Mouse (Mus musculus) liver, embryonic 11.5 days (tissue): ENCODE data around the gene Mypop. TPM values are rescaled to one million over a fixed set of nuclear protein-coding genes. Genes with fewer than 3 reads are reported as not detected.

Source experiments
- ATAC-seq: fragments of 200-750 bp; cut with Nextera tagmentation; replicated peaks from 2 replicates; pipeline ENCODE4 v1.8.0; 2017; ENCODE audit warnings: moderate number of reproducible peaks, mild to moderate bottlenecking, moderate TSS enrichment, moderate library complexity; ENCODE audit not compliant: low FRiP score
- DNase-seq: peaks from one replicate; pipeline ENCODE4 v3.0.0-alpha.2; 2017; ENCODE audit warnings: low spot score
- H3K27ac ChIP-seq: fragments of 300-500 bp; sonication (generic); 2 replicates; pipeline ENCODE4 v1.5.1; 2014; ENCODE audit warnings: mild to moderate bottlenecking, low read depth, low read length, control low read depth
- H3K27me3 ChIP-seq: fragments of 300-500 bp; sonication (generic); replicated peaks from 2 replicates; pipeline ENCODE4 v1.6.1; 2014; ENCODE audit warnings: low read length, mixed read lengths; ENCODE audit not compliant: control insufficient read depth, insufficient read depth
- H3K36me3 ChIP-seq: fragments of 300-500 bp; sonication (generic); 2 replicates; pipeline ENCODE4 v1.6.1; 2014; ENCODE audit warnings: mild to moderate bottlenecking, low read length, moderate library complexity, mixed read lengths; ENCODE audit not compliant: control insufficient read depth, insufficient read depth
- H3K4me1 ChIP-seq: fragments of 300-500 bp; sonication (generic); replicated peaks from 2 replicates; pipeline ENCODE4 v1.6.1; 2014; ENCODE audit warnings: low read length, mixed read lengths; ENCODE audit not compliant: control insufficient read depth, insufficient read depth
- H3K4me2 ChIP-seq: fragments of 300-500 bp; sonication (generic); 2 replicates; pipeline ENCODE4 v1.6.1; 2014; ENCODE audit warnings: mild to moderate bottlenecking, control low read depth, moderate library complexity
- H3K4me3 ChIP-seq: fragments of 300-500 bp; sonication (generic); 2 replicates; pipeline ENCODE4 v1.5.1; 2014; ENCODE audit warnings: low read depth, low read length, control low read depth
- H3K9ac ChIP-seq: fragments of 300-500 bp; sonication (generic); 2 replicates; pipeline ENCODE4 v1.6.1; 2014; ENCODE audit warnings: low read depth, low read length, control low read depth
- H3K9me3 ChIP-seq: fragments of 300-500 bp; sonication (generic); 2 replicates; pipeline ENCODE4 v1.6.1; 2016; ENCODE audit warnings: low read length, inconsistent platforms, mixed read lengths; ENCODE audit not compliant: control insufficient read depth
- WGBS: fragments of 180-500 bp; shearing (Covaris S2); extraction: QIAGEN DNeasy Blood & Tissue Kit; methylation state at CpG from one replicate; pipeline ENCODE4 v1.1.7; 2014; 5-methylcytosine and 5-hydroxymethylcytosine counted together
- polyA plus RNA-seq: library from polyadenylated mRNA; unstranded; fragments of >200 nt; fragmentation: Nextera tagmentation; extraction: Ambion mirVana; gene quantifications from 2 replicates; pipeline ENCODE4 v1.2.1, GENCODE M21; 2014

Mypop gene
- polyA plus RNA-seq, 1 experiment from 2014 or later: 1.5 TPM

DNA sequence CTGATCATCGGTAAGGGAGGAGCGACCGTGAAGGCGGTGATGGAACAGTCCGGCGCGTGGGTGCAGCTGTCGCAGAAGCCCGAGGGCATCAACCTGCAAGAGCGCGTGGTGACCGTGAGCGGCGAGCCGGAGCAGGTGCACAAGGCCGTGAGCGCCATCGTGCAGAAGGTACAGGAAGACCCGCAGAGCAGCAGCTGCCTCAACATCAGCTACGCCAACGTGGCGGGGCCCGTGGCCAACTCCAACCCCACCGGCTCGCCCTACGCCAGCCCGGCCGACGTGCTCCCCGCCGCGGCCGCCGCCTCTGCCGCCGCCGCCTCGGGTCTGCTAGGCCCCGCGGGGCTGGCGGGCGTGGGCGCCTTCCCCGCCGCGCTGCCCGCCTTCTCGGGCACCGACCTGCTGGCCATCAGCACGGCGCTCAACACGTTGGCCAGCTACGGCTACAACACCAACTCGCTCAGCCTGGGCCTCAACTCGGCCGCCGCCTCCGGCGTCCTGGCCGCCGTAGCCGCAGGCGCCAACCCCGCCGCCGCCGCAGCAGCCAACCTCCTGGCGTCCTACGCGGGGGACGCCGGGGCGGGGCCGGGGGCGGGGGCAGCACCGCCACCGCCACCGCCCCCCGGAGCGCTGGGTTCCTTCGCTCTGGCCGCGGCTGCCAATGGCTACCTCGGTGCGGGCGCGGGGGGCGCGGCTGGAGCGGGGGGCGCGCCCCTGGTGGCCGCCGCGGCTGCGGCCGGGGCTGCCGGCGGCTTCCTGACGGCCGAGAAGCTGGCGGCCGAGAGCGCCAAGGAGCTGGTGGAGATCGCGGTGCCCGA, 33.3 kb upstream of the Mypop start:
- peak; percentile 63 for DNase-seq
- no peaks in the 10 kb centered on the region for H3K36me3 ChIP-seq
- H3K27me3 ChIP-seq: peaks cover 67% of the 10 kb centered on the region
- WGBS: 1% methylated on average over 103 of the region's 107 CpGs
- H3K4me1 ChIP-seq: no peaks in the 10 kb centered on the region; the same call in 1 of the 2 replicates
- no peak overlapping the region for H3K27ac ChIP-seq
- H3K4me2 ChIP-seq: peak overlapping the region; percentile 72
- peak overlapping the region; percentile 62 for H3K4me3 ChIP-seq
- H3K9me3 ChIP-seq: no peaks in the 10 kb centered on the region
- peak overlapping the region; percentile 54 for H3K9ac ChIP-seq
- ATAC-seq: peak; percentile 69

- Histone ChIP-seq H3K27me3 (peaks cover 73% of the 10 kb centered on the region), H3K4me3 (peak overlapping the region; percentile 62), H3K4me2 (peak overlapping the region; percentile 72), H3K9ac (peak overlapping the region; percentile 54), H3K27ac (no peak overlapping the region), H3K9me3 (no peaks in the 10 kb centered on the region), H3K36me3 (no peaks in the 10 kb centered on the region), H3K4me1 (no peaks in the 10 kb centered on the region; the same call in 1 of the 2 replicates)
- DNase-seq (no peak), ATAC-seq (peak; percentile 12; the same call in 1 of the 2 replicates)
- WGBS: under 1% methylated on average over 21 of the region's 21 CpGs
Measured at GRCm38 (mm10) chr7:18958384-18958766, 32.7 kb upstream of the Mypop start.

GRCm38 (mm10) chr7:18959446-18959845, 31.6 kb upstream of the Mypop start:
- 38% methylated on average over 8 of the region's 8 CpGs for WGBS
- no peak for DNase-seq
- Histone ChIP-seq H3K27ac (no peak overlapping the region), H3K9ac (no peak overlapping the region), H3K36me3 (no peaks in the 10 kb centered on the region), H3K4me2 (no peak overlapping the region), H3K27me3 (peaks cover 83% of the 10 kb centered on the region), H3K9me3 (no peaks in the 10 kb centered on the region), H3K4me1 (no peaks in the 10 kb centered on the region; the same call in 1 of the 2 replicates), H3K4me3 (no peak overlapping the region)
- no peak; the same call in 1 of the 2 replicates for ATAC-seq

- DNase-seq: no peak
- Histone ChIP-seq H3K4me1 (no peaks in the 10 kb centered on the region; the same call in 1 of the 2 replicates), H3K9me3 (no peaks in the 10 kb centered on the region), H3K27ac (no peak overlapping the region), H3K9ac (no peak overlapping the region), H3K36me3 (no peaks in the 10 kb centered on the region), H3K4me2 (peak overlapping the region; percentile 44), H3K4me3 (peak overlapping the region; percentile 2; the same call in 1 of the 2 replicates), H3K27me3 (peaks cover 88% of the 10 kb centered on the region)
- no peak for ATAC-seq
- WGBS: 2% methylated on average over 17 of the region's 17 CpGs
Measured at GRCm38 (mm10) chr7:18962171-18962792, 28.8 kb upstream of the Mypop start.

DNA sequence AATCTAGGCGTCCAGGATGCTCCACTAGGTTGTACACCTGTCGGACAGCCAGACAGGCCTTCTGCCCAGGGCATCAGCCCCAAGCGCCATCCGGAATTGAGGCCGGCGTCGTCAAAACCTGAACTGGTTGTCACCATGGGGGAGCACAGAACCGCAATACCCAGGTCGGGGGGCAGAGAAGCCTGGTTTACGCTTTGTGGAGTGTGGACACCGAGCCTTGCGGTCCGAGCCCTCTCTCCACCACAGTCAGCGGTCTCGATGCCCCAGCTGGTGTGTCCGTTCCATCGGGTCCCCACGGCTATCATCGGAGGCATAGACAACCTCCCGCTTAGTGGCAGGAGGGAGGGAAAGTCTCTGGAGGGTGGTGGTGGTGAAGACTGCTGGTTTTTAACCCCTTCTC, 28.2 kb upstream of the Mypop start:
- Histone ChIP-seq H3K27ac (no peak overlapping the region), H3K9me3 (no peaks in the 10 kb centered on the region), H3K4me2 (peak overlapping the region; percentile 44), H3K4me3 (peak overlapping the region; percentile 2; the same call in 1 of the 2 replicates), H3K36me3 (no peaks in the 10 kb centered on the region), H3K27me3 (peaks cover 83% of the 10 kb centered on the region), H3K9ac (no peak overlapping the region), H3K4me1 (no peaks in the 10 kb centered on the region; the same call in 1 of the 2 replicates)
- no peak for DNase-seq
- 2% methylated on average over 20 of the region's 20 CpGs for WGBS
- no peak for ATAC-seq

GRCm38 (mm10) chr7:18963294-18963843, 27.7 kb upstream of the Mypop start:
- DNase-seq (no peak), ATAC-seq (no peak)
- Histone ChIP-seq H3K4me3 (no peak overlapping the region), H3K4me2 (no peak overlapping the region), H3K27ac (no peak overlapping the region), H3K9me3 (no peaks in the 10 kb centered on the region), H3K9ac (no peak overlapping the region), H3K36me3 (no peaks in the 10 kb centered on the region), H3K4me1 (no peaks in the 10 kb centered on the region; the same call in 1 of the 2 replicates), H3K27me3 (peaks cover 77% of the 10 kb centered on the region)
- 3% methylated on average over 19 of the region's 19 CpGs for WGBS

DNA sequence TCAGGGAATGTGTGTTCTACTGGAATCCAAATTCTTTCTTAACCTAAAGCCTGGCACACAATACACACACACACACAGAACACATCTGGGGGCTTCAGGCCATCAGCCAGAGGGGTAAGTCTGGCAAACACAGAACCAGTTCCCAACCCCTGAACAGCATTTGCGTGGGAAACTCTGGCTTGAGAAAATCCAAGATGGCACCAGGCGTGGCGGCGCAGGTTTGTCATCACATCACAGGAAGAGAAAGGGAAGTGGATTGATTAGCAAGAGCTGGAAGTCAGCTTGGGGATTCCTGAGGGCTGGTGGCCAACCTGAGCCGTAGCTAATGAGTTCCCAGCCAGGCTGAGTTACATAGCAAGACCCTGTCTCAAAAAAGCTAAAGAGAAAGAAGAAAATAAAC, 25.7 kb upstream of the Mypop start:
- Histone ChIP-seq H3K27ac (no peak overlapping the region), H3K4me1 (no peaks in the 10 kb centered on the region), H3K27me3 (peaks cover 59% of the 10 kb centered on the region), H3K9me3 (no peaks in the 10 kb centered on the region), H3K36me3 (no peaks in the 10 kb centered on the region), H3K4me3 (no peak overlapping the region), H3K4me2 (no peak overlapping the region), H3K9ac (no peak overlapping the region)
- ATAC-seq: no peak
- 71% methylated on average over 5 of the region's 5 CpGs for WGBS
- DNase-seq: no peak

DNA sequence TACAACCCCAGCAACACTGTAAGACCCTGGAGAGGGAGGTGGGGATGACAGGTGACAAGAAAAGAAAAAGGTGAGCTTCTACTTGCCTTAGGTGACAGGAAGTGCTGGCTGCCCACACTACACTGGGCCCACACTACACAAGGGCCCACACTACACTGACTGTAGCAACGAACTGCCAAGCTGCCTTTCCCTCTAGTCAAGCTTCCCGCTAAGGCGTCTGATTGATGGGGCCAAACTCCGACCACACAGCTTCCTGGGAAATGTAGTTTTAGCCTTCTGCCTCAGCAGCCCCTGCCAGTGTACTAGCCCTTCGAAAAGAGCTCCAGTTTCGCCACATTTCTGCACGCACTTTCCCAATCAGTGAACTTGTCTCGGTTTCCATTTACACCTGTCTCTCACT, 23.4 kb upstream of the Mypop start:
- no peak for DNase-seq
- H3K36me3 ChIP-seq: no peaks in the 10 kb centered on the region
- H3K4me3 ChIP-seq: no peak overlapping the region

More for the DNA sequence above, 23.4 kb upstream of the Mypop start:
- no peak overlapping the region for H3K27ac ChIP-seq
- no peak overlapping the region for H3K4me2 ChIP-seq
- H3K4me1 ChIP-seq: no peaks in the 10 kb centered on the region
- peaks cover 36% of the 10 kb centered on the region for H3K27me3 ChIP-seq
- WGBS: 11% methylated on average over 8 of the region's 8 CpGs
- H3K9ac ChIP-seq: no peak overlapping the region
- ATAC-seq: no peak
- no peaks in the 10 kb centered on the region for H3K9me3 ChIP-seq
